Mouse (Mus musculus): ENCODE results near the gene Chid1. TPM values are rescaled to one million over a fixed set of nuclear protein-coding genes. Genes with fewer than 3 reads are reported as not detected.

The Chid1 gene
- polyA plus RNA-seq, 1 experiment, result 45.8 TPM

DNA sequence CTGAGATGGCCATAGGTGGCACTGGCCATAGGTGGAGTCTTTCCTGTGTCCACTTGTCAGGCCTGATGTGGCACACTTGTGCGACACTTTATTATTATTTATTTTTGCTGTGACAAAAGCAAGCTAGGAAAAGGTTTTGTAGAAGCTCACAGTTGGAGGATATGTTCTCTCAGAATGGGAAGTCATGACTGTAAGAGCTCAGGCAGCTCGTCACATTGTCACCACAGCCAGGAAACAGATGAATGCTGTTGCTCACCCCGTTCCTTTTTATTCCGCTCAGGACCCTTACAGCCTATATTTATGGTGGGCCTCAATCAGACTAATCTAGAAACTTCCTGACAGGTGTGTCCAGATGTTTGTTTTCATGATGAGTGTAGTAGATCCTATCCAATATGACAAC, 20.8 kb upstream of the Chid1 start:
- no peak overlapping the region for H3K4me3 ChIP-seq (ENCODE audit: insufficient read depth, low read length)
- H3K4me1 ChIP-seq (ENCODE audit: control insufficient read depth, insufficient read depth, low read length), result peaks cover 9% of the 10 kb centered on the region
- no peak for TF ChIP-seq CTCF (IDR thresholded peaks at IDR 0.05; ENCODE audit: borderline replicate concordance, insufficient read depth, low read length)
- no peak for TF ChIP-seq POLR2A (IDR thresholded peaks at IDR 0.05; ENCODE audit: low read depth, low read length)
- H3K27ac ChIP-seq (ENCODE audit: insufficient read depth, low read length), result no peak overlapping the region

DNA sequence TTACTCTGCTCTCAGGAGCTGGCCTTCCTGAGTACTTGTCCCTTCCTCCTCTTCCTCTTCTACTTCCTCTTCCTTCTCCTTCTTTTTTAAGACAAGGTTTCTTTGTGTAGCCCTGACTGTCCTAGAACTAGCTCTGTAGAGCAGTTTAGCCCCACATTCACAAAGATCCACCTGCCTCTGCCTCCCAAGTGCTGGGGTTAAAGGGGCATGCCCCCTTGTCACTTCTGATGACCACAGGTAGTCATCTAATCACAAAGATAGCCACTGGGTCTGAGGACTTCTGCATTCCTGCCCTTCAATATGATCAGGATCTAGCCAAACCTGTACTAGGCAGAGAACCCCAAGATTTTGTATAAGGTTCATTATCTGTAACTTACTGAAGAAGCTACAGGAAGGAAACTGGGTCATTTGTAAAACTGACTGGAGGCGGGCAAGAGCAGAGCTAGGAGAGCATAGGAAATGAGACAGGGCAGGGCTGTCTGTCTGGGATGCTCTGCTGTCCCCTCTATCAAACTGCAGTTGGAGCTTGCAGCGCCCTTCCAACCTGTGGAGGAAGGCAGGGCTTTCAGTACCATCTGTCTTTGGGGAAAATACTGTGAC, 20.2 kb upstream of the Chid1 start:
- no peak overlapping the region for H3K27ac ChIP-seq (ENCODE audit: insufficient read depth, low read length)
- peaks cover 7% of the 10 kb centered on the region for H3K4me1 ChIP-seq (ENCODE audit: control insufficient read depth, insufficient read depth, low read length)
- TF ChIP-seq POLR2A (IDR thresholded peaks at IDR 0.05; ENCODE audit: low read depth, low read length) (no peak), CTCF (IDR thresholded peaks at IDR 0.05; ENCODE audit: borderline replicate concordance, insufficient read depth, low read length) (no peak)
- no peak overlapping the region for H3K4me3 ChIP-seq (ENCODE audit: insufficient read depth, low read length)

DNA sequence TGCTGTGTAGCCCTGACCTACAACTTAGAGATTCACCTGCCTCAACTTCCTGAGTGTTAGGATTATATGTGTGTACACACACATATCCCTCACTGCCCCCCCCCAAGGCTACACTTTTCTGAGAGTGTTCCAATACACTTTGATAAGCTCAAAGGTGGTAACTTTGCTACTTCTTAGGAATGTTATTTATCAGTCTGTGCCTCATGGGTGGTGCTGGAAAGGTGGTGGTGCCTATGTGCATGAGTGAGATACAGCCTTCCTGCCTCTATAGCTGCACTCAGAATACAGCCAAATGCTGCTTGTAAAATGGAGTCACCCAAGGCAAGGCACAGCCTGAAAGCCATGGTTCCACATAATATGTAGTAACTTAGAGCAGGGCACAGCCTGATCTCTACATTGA, 19.3 kb upstream of the Chid1 start:
- TF ChIP-seq POLR2A (IDR thresholded peaks at IDR 0.05; ENCODE audit: low read depth, low read length) (no peak), CTCF (IDR thresholded peaks at IDR 0.05; ENCODE audit: borderline replicate concordance, insufficient read depth, low read length) (no peak)
- H3K4me3 ChIP-seq (ENCODE audit: insufficient read depth, low read length), result no peak overlapping the region
- no peak overlapping the region for H3K27ac ChIP-seq (ENCODE audit: insufficient read depth, low read length)
- H3K4me1 ChIP-seq (ENCODE audit: control insufficient read depth, insufficient read depth, low read length), result peaks cover 5% of the 10 kb centered on the region

DNA sequence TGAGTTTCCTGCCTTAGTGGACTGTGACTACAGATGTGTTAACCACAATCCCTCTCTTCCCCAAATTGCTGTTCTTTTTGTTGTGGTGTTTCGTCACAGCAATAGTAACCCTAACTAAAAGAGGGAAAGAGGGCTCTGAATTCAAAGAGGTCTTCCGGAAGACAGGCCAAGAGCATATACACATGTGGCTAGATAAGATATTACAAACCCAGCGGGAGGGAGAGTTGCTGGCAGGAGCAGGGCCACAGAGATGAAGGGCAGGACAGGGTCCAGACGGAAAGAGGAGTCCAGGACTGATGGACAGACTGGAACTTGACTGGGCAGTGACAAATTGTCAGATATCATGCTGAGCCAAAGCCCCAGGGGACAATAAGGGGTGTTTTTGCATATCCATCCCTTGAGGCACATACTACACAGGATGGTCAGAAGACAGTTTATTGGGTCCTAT, 18.7 kb upstream of the Chid1 start:
- no peak overlapping the region for H3K27ac ChIP-seq (ENCODE audit: insufficient read depth, low read length)
- no peak overlapping the region for H3K4me3 ChIP-seq (ENCODE audit: insufficient read depth, low read length)
- TF ChIP-seq CTCF (IDR thresholded peaks at IDR 0.05; ENCODE audit: borderline replicate concordance, insufficient read depth, low read length), result no peak
- peaks cover 5% of the 10 kb centered on the region for H3K4me1 ChIP-seq (ENCODE audit: control insufficient read depth, insufficient read depth, low read length)

DNA sequence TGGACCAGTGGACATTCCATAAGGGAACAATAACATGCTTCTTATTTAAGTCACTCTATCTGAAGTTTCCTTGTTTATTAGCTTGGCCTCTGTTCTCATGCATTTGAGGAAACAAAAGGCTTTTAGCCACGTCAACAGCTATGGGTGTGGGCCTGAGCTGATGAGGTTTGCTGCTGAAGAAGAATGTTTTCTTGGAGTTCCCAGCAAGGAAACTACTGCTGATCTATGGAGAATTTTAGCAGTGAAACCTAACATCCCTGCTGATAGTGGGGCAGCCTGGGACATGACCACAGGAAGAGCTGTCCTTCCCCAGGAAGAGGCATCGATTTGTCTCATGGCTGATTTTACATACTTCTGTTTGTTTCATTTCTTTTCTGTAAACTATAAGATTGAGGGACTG, 10.8 kb upstream of the Chid1 start:
- TF ChIP-seq POLR2A (IDR thresholded peaks at IDR 0.05; ENCODE audit: low read depth, low read length), result no peak
- TF ChIP-seq CTCF (IDR thresholded peaks at IDR 0.05; ENCODE audit: borderline replicate concordance, insufficient read depth, low read length), result no peak
- Histone ChIP-seq H3K27ac (ENCODE audit: insufficient read depth, low read length) (no peak overlapping the region), H3K4me3 (ENCODE audit: insufficient read depth, low read length) (no peak overlapping the region), H3K4me1 (ENCODE audit: control insufficient read depth, insufficient read depth, low read length) (no peaks in the 10 kb centered on the region)

DNA sequence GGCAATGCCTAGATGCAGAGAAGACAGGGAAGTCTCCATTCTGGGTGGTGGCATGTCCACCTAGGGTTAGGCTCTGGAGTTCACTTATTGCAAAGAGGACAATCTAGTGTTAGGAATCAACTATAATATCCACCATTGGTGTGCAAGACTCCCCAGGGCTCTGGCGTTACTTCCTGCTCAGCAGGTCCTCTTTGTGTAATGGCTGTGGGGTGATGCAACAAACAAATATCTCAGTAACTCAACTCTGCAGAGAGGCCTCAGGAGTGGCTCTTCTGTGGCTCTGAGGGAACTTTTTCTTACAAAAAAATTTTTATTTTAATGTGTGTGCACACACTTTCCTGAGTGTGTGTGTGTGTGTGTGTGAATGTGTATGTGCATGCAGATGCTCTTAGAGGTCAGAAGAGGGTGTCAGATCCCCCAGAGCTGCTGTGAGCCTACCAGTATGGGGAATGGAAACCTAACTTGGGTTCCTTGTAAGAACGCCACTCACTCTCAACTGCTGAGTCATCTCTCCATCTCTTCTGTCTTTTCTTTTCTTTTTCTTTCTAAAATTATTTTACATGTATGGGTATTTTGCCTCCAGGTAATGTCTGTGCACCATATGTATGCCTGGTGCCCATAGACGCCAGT, 9.9 kb upstream of the Chid1 start:
- no peak overlapping the region for H3K27ac ChIP-seq (ENCODE audit: insufficient read depth, low read length)
- no peaks in the 10 kb centered on the region for H3K4me1 ChIP-seq (ENCODE audit: control insufficient read depth, insufficient read depth, low read length)
- no peak for TF ChIP-seq CTCF (IDR thresholded peaks at IDR 0.05; ENCODE audit: borderline replicate concordance, insufficient read depth, low read length)
- no peak for TF ChIP-seq POLR2A (IDR thresholded peaks at IDR 0.05; ENCODE audit: low read depth, low read length)
- H3K4me3 ChIP-seq (ENCODE audit: insufficient read depth, low read length), result no peak overlapping the region

DNA sequence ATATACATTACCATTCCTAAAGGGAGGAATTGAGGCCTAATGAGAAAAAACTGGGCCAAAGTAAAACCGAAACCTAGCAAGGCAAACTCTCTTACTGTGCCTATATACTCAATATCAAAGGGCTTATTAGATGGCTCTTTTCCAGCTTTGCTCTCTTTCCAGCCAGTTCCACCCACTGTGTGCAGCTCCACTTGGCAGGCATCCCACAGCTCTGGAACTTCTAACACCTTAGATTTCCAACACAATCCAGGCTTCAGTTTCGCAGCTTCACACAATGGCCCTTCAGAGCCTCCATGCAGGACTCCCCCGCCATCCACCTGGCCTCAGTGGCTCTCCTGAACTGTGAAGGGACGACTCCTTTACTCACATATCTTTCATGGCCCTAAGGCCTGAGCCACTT, 5.0 kb upstream of the Chid1 start:
- Histone ChIP-seq H3K4me3 (ENCODE audit: insufficient read depth, low read length) (no peak overlapping the region), H3K4me1 (ENCODE audit: control insufficient read depth, insufficient read depth, low read length) (peaks cover 9% of the 10 kb centered on the region), H3K27ac (ENCODE audit: insufficient read depth, low read length) (no peak overlapping the region)
- TF ChIP-seq CTCF (IDR thresholded peaks at IDR 0.05; ENCODE audit: borderline replicate concordance, insufficient read depth, low read length) (no peak), POLR2A (IDR thresholded peaks at IDR 0.05; ENCODE audit: low read depth, low read length) (no peak)

DNA sequence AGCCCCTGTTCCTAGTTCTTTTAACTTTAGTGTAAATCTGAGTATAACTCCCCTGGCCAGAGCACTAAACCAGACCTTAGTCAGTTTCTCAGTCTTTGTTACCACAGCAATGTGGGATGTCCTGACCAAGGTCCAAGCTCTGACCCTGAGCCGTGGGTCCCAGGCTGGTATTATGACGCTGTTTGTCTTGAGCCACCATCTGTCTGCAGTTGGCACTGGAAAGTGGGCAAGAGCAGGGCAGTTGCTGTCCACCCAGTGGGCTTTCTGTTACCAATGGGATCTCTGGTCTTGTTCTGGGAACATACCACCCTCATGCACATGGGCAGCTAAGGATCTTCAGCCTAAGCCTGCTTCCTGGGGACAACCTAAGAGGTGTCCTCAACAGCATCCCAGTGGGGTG, 2.9 kb upstream of the Chid1 start:
- H3K27ac ChIP-seq (ENCODE audit: insufficient read depth, low read length), result peak overlapping the region; percentile 30; the same call in 1 of the 2 replicates
- H3K4me1 ChIP-seq (ENCODE audit: control insufficient read depth, insufficient read depth, low read length), result peaks cover 11% of the 10 kb centered on the region
- no peak overlapping the region for H3K4me3 ChIP-seq (ENCODE audit: insufficient read depth, low read length)
- TF ChIP-seq CTCF (IDR thresholded peaks at IDR 0.05; ENCODE audit: borderline replicate concordance, insufficient read depth, low read length) (no peak), POLR2A (IDR thresholded peaks at IDR 0.05; ENCODE audit: low read depth, low read length) (no peak)

DNA sequence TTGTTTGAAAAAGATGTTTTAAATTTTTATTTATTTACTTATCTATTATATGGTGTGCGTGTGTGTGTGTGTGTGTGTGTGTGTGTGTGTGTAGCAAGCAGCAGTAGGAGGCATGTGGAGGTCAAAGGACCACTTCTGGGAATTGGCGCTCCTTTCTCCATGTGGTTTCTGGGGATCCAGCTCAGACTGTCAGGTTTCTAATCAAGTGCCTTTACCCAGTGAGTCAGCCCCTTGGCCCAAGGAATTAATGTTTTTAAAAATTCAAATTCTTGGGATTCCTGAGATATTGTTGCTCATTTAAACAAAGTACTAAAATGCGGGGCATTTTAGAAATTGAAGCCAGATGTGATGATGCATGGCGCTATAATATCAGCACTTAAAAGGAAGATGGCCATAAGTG, 2.0 kb upstream of the Chid1 start:
- H3K4me3 ChIP-seq (ENCODE audit: insufficient read depth, low read length), result no peak overlapping the region
- TF ChIP-seq POLR2A (IDR thresholded peaks at IDR 0.05; ENCODE audit: low read depth, low read length) (no peak), CTCF (IDR thresholded peaks at IDR 0.05; ENCODE audit: borderline replicate concordance, insufficient read depth, low read length) (no peak)
- peaks cover 11% of the 10 kb centered on the region for H3K4me1 ChIP-seq (ENCODE audit: control insufficient read depth, insufficient read depth, low read length)
- peak overlapping the region; percentile 93 for H3K27ac ChIP-seq (ENCODE audit: insufficient read depth, low read length)

DNA sequence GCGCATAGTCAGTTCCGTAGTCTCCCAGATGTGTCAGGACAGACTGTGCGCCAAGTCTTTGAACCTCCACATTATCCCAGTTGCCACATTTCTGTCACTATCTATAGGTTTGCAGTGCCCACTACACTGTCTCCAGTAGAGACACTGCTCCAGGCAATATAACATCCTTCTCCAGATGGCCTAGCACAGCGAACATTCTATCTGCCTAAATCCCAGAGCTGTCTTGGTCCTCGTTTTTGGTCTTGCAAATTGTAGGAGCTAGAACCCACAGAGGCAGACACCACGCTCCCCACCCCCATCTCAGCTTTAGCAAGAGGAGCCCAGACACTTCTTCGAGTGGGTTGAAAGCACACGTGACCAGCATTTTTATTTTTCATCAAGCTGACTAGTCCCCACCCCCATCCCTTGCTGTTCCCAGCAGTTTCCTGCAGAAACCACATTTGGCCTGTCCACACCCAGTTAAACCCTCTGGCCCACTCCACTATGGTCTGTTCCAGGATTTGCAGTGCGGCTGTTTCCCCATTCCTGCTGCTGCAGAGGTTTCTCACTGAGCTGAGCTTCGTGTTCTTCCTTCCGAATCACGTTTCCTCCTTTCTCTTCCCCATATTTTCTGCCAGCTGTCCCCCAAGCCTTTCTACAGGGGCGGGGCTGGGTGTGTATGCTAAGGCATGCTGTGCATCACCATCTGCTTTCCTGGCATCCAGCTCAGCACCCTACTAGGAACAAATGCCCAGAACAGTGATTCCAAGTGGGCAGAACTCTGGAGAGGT, 840 bp upstream of the Chid1 start:
- TF ChIP-seq POLR2A (IDR thresholded peaks at IDR 0.05; ENCODE audit: low read depth, low read length) (no peak; the same call in 1 of the 2 replicates), CTCF (IDR thresholded peaks at IDR 0.05; ENCODE audit: borderline replicate concordance, insufficient read depth, low read length) (no peak)
- Histone ChIP-seq H3K4me3 (ENCODE audit: insufficient read depth, low read length) (peak overlapping the region; percentile 20), H3K27ac (ENCODE audit: insufficient read depth, low read length) (peak overlapping the region; percentile 93), H3K4me1 (ENCODE audit: control insufficient read depth, insufficient read depth, low read length) (peaks cover 11% of the 10 kb centered on the region)

All from embryonic fibroblast, embryonic 13.5 days (primary cell).